27 mouse cellular contexts compared by ENCODE assay signal in genomic region chr14:101575651-101576050, GRCm38 (mm10). TPM values are rescaled to one million over a fixed set of nuclear protein-coding genes. Genes with fewer than 3 reads are reported as not detected.
DNase-seq lines count a peak whose midpoint lies in the region; ATAC-seq and TF ChIP-seq lines count a peak whose summit lies in the region.
"Had no signal": no experiment of that assay in that cellular context is flagged by ENCODE, and none has a peak within 500 bp of the region (broad histone marks: within the 10 kb centered on the region; RNA-seq: fewer than 3 reads in every experiment).

No protein-coding gene starts in this region.

- H3K27me3 ChIP-seq in kidney, postnatal 0 days (ENCODE audit: insufficient read depth, low read length) = no peaks in the 10 kb centered on the region
- H3K27me3 ChIP-seq in midbrain, embryonic 15.5 days (replicated peaks) = no peaks in the 10 kb centered on the region
- no peaks in the 10 kb centered on the region for H3K27me3 ChIP-seq in neural tube, embryonic 15.5 days (replicated peaks)
- H3K27me3 ChIP-seq: forebrain, embryonic 15.5 days; heart, embryonic 15.5 days; intestine, embryonic 15.5 days; liver, embryonic 15.5 days; lung, embryonic 15.5 days; midbrain, embryonic 13.5 days had no signal

- no peak overlapping the region; the same call in 1 of the 2 replicates for H3K4me2 ChIP-seq in kidney, postnatal 0 days (ENCODE audit: low read length)
- H3K4me2 ChIP-seq in midbrain, embryonic 15.5 days = no peak overlapping the region
- no peak overlapping the region for H3K4me2 ChIP-seq in neural tube, embryonic 15.5 days
- H3K4me2 ChIP-seq: forebrain, embryonic 15.5 days; heart, embryonic 15.5 days; hindbrain, embryonic 14.5 days; intestine, embryonic 15.5 days; liver, embryonic 15.5 days; lung, embryonic 15.5 days; midbrain, embryonic 13.5 days had no signal

- no peak for TF ChIP-seq CTCF in kidney, postnatal 0 days (IDR thresholded peaks at IDR 0.05; ENCODE audit: low read depth)

- H3K4me1 ChIP-seq in kidney, postnatal 0 days (replicated peaks; ENCODE audit: insufficient read depth, low read length) = no peaks in the 10 kb centered on the region
- no peaks in the 10 kb centered on the region for H3K4me1 ChIP-seq in midbrain, embryonic 15.5 days
- H3K4me1 ChIP-seq in neural tube, embryonic 15.5 days = no peaks in the 10 kb centered on the region
- H3K4me1 ChIP-seq: forebrain, embryonic 15.5 days; intestine, embryonic 15.5 days; liver, embryonic 15.5 days; lung, embryonic 15.5 days; midbrain, embryonic 13.5 days had no signal

- H3K27ac ChIP-seq in kidney, postnatal 0 days = no peak overlapping the region
- no peak overlapping the region for H3K27ac ChIP-seq in midbrain, embryonic 15.5 days
- H3K27ac ChIP-seq in neural tube, embryonic 15.5 days (replicated peaks) = no peak overlapping the region
- H3K27ac ChIP-seq: forebrain, embryonic 15.5 days; heart, embryonic 15.5 days; hindbrain, embryonic 14.5 days; intestine, embryonic 15.5 days; layer of hippocampus, adult 2 months; liver, embryonic 15.5 days; lung, embryonic 15.5 days; midbrain, embryonic 13.5 days had no signal

- no peak overlapping the region for H3K9ac ChIP-seq in kidney, postnatal 0 days (ENCODE audit: low read depth, low read length)
- H3K9ac ChIP-seq in midbrain, embryonic 15.5 days = no peak overlapping the region
- H3K9ac ChIP-seq in neural tube, embryonic 15.5 days (replicated peaks) = no peak overlapping the region
- H3K9ac ChIP-seq: forebrain, embryonic 15.5 days; heart, embryonic 15.5 days; hindbrain, embryonic 14.5 days; intestine, embryonic 15.5 days; liver, embryonic 15.5 days; lung, embryonic 15.5 days; midbrain, embryonic 13.5 days had no signal

- H3K36me3 ChIP-seq in kidney, postnatal 0 days (ENCODE audit: insufficient read depth, low read length) = no peaks in the 10 kb centered on the region
- H3K36me3 ChIP-seq in midbrain, embryonic 15.5 days (replicated peaks) = no peaks in the 10 kb centered on the region
- no peaks in the 10 kb centered on the region for H3K36me3 ChIP-seq in neural tube, embryonic 15.5 days
- H3K36me3 ChIP-seq: forebrain, embryonic 15.5 days; heart, embryonic 15.5 days; intestine, embryonic 15.5 days; liver, embryonic 15.5 days; lung, embryonic 15.5 days; midbrain, embryonic 13.5 days had no signal

- 9% methylated on average over 3 of the region's 3 CpGs for WGBS in kidney, postnatal 0 days
- WGBS in midbrain, embryonic 15.5 days = 16% methylated on average over 3 of the region's 3 CpGs
- WGBS in neural tube, embryonic 15.5 days = 13% methylated on average over 3 of the region's 3 CpGs

- no peak overlapping the region for H3K4me3 ChIP-seq in kidney, postnatal 0 days (replicated peaks; ENCODE audit: low read depth, low read length)
- no peak overlapping the region for H3K4me3 ChIP-seq in midbrain, embryonic 15.5 days
- H3K4me3 ChIP-seq in neural tube, embryonic 15.5 days (replicated peaks) = no peak overlapping the region
- H3K4me3 ChIP-seq: forebrain, embryonic 15.5 days; heart, embryonic 15.5 days; intestine, embryonic 15.5 days; layer of hippocampus, adult 2 months; liver, embryonic 15.5 days; lung, embryonic 15.5 days; midbrain, embryonic 13.5 days had no signal

- peak; percentile 37 for DNase-seq in embryo, embryonic 10.5 days (ENCODE audit: low spot score)
- no peak for DNase-seq in embryo, embryonic 9.5 days (ENCODE audit: extremely low spot score)
- peak; percentile 79 for DNase-seq in kidney, postnatal 0 days (ENCODE audit: low spot score)
- no peak for DNase-seq in kidney, postnatal 14 days
- DNase-seq in hindlimb bud, embryonic 11.5 days (ENCODE audit: extremely low spot score, low read depth, low spot score) = peak; percentile 10
- peak; percentile 26 for DNase-seq in mesoderm, embryonic 11.5 days (ENCODE audit: low read depth, low spot score)
- DNase-seq: adrenal gland, postnatal 10 days; cerebellum, adult 8-10 months; cerebellum, postnatal 36 days; gastrocnemius, postnatal 36 days; heart, postnatal 36 days; kidney, postnatal 10 days; layer of hippocampus, postnatal 36 days; liver; lung, postnatal 4 days; thymus, adult 18-20 months; thymus, postnatal 36 days had no signal

- ATAC-seq in kidney, postnatal 0 days (replicated peaks; ENCODE audit: low FRiP score, low read depth) = no peak
- no peak for ATAC-seq in midbrain, embryonic 15.5 days (replicated peaks)
- ATAC-seq in neural tube, embryonic 15.5 days (ENCODE audit: low FRiP score) = no peak
- ATAC-seq: forebrain, embryonic 15.5 days; intestine, embryonic 15.5 days; midbrain, embryonic 13.5 days had no signal

- H3K9me3 ChIP-seq in kidney, postnatal 0 days (replicated peaks; ENCODE audit: low read length) = no peaks in the 10 kb centered on the region
- no peaks in the 10 kb centered on the region for H3K9me3 ChIP-seq in midbrain, embryonic 15.5 days
- no peaks in the 10 kb centered on the region for H3K9me3 ChIP-seq in neural tube, embryonic 15.5 days (replicated peaks)
- H3K9me3 ChIP-seq: forebrain, embryonic 15.5 days; heart, embryonic 15.5 days; intestine, embryonic 15.5 days; liver, embryonic 15.5 days; lung, embryonic 15.5 days; midbrain, embryonic 13.5 days had no signal

RNA-seq across cellular contexts. Expression of gene Tbc1d4, which starts 33.3 kb away (rescaled TPM):
- polyA plus RNA-seq in kidney, postnatal 0 days (2015; fragmentation: Nextera tagmentation; extraction: Ambion mirVana) = 15.9 and 16.3 TPM in 2 replicates
- polyA plus RNA-seq in midbrain, embryonic 15.5 days (2015; fragmentation: Nextera tagmentation; extraction: Ambion mirVana) = 8.8 and 9.4 TPM in 2 replicates
- 8.4 and 8.7 TPM in 2 replicates for polyA plus RNA-seq in neural tube, embryonic 15.5 days (2015; fragmentation: Nextera tagmentation; extraction: Ambion mirVana)

Comparison
In these comparisons a context has a peak if more than half of its experiments do, and no peak if none do; other contexts are left out.
1. DNase-seq: peak in embryo, embryonic 10.5 days (single experiment), kidney, postnatal 0 days (single experiment), hindlimb bud, embryonic 11.5 days (single experiment) and mesoderm, embryonic 11.5 days (single experiment); none in embryo, embryonic 9.5 days (single experiment) and kidney, postnatal 14 days (single experiment).